Mouse (Mus musculus) forebrain, embryonic 16.5 days (tissue): ENCODE results near the gene Kpna2. TPM values are rescaled to one million over a fixed set of nuclear protein-coding genes. Genes with fewer than 3 reads are reported as not detected.

Experiments
- ATAC-seq: fragments of 200-750 bp; cut with Nextera tagmentation; 2 replicates; pipeline ENCODE4 v1.8.0; 2017; ENCODE audit warnings: mild to moderate bottlenecking, moderate library complexity
- H3K27ac ChIP-seq: fragments of 300-500 bp; sonication (generic); 2 replicates; pipeline ENCODE4 v1.5.1; 2014; ENCODE audit warnings: low read length, control low read depth
- H3K27me3 ChIP-seq: fragments of 300-500 bp; sonication (generic); replicated peaks from 2 replicates; pipeline ENCODE4 v1.6.1; 2014; ENCODE audit warnings: low read length; ENCODE audit not compliant: control insufficient read depth, insufficient read depth
- H3K36me3 ChIP-seq: fragments of 300-500 bp; sonication (generic); 2 replicates; pipeline ENCODE4 v1.6.1; 2014; ENCODE audit not compliant: control insufficient read depth, insufficient read depth
- H3K4me1 ChIP-seq: fragments of 300-500 bp; sonication (generic); replicated peaks from 2 replicates; pipeline ENCODE4 v1.6.1; 2014; ENCODE audit warnings: low read length; ENCODE audit not compliant: control insufficient read depth, insufficient read depth
- H3K4me2 ChIP-seq: fragments of 300-500 bp; sonication (generic); 2 replicates; pipeline ENCODE4 v1.6.1; 2014; ENCODE audit warnings: mild to moderate bottlenecking, low read length, control low read depth
- H3K4me3 ChIP-seq: fragments of 300-500 bp; sonication (generic); replicated peaks from 2 replicates; pipeline ENCODE4 v1.5.1; 2014; ENCODE audit warnings: mild to moderate bottlenecking, low read length, control low read depth
- H3K9ac ChIP-seq: fragments of 300-500 bp; sonication (generic); replicated peaks from 2 replicates; pipeline ENCODE4 v1.6.1; 2014; ENCODE audit warnings: low read depth, low read length, control low read depth
- H3K9me3 ChIP-seq: fragments of 300-500 bp; sonication (generic); 2 replicates; pipeline ENCODE4 v1.6.1; 2016; ENCODE audit warnings: low read length; ENCODE audit not compliant: control insufficient read depth
- WGBS: fragments of 180-500 bp; shearing (Covaris S2); extraction: QIAGEN DNeasy Blood & Tissue Kit; methylation state at CpG from one replicate; pipeline ENCODE4 v1.1.7; 2014; 5-methylcytosine and 5-hydroxymethylcytosine counted together
- polyA plus RNA-seq: library from polyadenylated mRNA; unstranded; fragments of >200 nt; fragmentation: Nextera tagmentation; extraction: Ambion mirVana; gene quantifications from 2 replicates; pipeline ENCODE4 v1.2.1, GENCODE M21; 2015

Gene Kpna2
- polyA plus RNA-seq, 1 experiment from 2014 or later = 230 TPM

- no peak overlapping the region for H3K9ac ChIP-seq
- no peak overlapping the region for H3K4me3 ChIP-seq
- WGBS = 71% methylated on average over 8 of the region's 8 CpGs
- no peaks in the 10 kb centered on the region for H3K27me3 ChIP-seq
- no peak overlapping the region for H3K4me2 ChIP-seq
- H3K9me3 ChIP-seq = no peaks in the 10 kb centered on the region
- ATAC-seq = no peak
- H3K4me1 ChIP-seq = no peaks in the 10 kb centered on the region
- no peak overlapping the region for H3K27ac ChIP-seq
- H3K36me3 ChIP-seq = no peaks in the 10 kb centered on the region
Observed at GRCm38 (mm10) chr11:106954566-106954965, 44.8 kb downstream of the Kpna2 start.

GRCm38 (mm10) chr11:106954116-106954515 lies 45.2 kb downstream of the Kpna2 start:
- Histone ChIP-seq H3K9ac (no peak overlapping the region), H3K4me2 (no peak overlapping the region), H3K36me3 (no peaks in the 10 kb centered on the region), H3K4me1 (no peaks in the 10 kb centered on the region), H3K9me3 (no peaks in the 10 kb centered on the region), H3K4me3 (no peak overlapping the region), H3K27me3 (no peaks in the 10 kb centered on the region), H3K27ac (no peak overlapping the region)
- WGBS = 77% methylated on average over 9 of the region's 9 CpGs
- ATAC-seq = no peak

Other genes with a start within 250 kb of the Kpna2 start
- 14.7 and 18.3 TPM in 2 replicates for gene Pecam1, start 248.9 kb downstream of the Kpna2 start, polyA plus RNA-seq
- 0.35 and 0.72 TPM in 2 replicates for gene Milr1, start 248.3 kb downstream of the Kpna2 start, polyA plus RNA-seq
- gene Polg2, start 220.0 kb downstream of the Kpna2 start, polyA plus RNA-seq = 8.8 and 8.9 TPM in 2 replicates
- 520 and 566 TPM in 2 replicates for gene Ddx5, start 210.4 kb downstream of the Kpna2 start, polyA plus RNA-seq
- 22.5 and 25.9 TPM in 2 replicates for gene Cep95, start 210.3 kb downstream of the Kpna2 start, polyA plus RNA-seq
- 15.0 and 17.4 TPM in 2 replicates for gene Smurf2, start 78.8 kb downstream of the Kpna2 start, polyA plus RNA-seq
- 3.8 and 4.3 TPM in 2 replicates for gene 1810010H24Rik, start 26.1 kb upstream of the Kpna2 start, polyA plus RNA-seq
- 33.2 and 38.8 TPM in 2 replicates for gene Bptf, start 132.6 kb upstream of the Kpna2 start, polyA plus RNA-seq
- gene Nol11, start 189.8 kb upstream of the Kpna2 start, polyA plus RNA-seq = 53.7 and 55.4 TPM in 2 replicates